Mouse (Mus musculus) cerebellum, adult 9-11 months (tissue): ENCODE data around the gene Vmn1r56.
"Not testable (repeated sequence)": the region's sequence is repeated elsewhere in the genome, so short reads cannot be mapped to it uniquely, and the experiment has no call there.

Source experiments
- DNase-seq: peaks from one replicate; pipeline ENCODE4 v3.0.0; 2022

Vmn1r56 gene

DNA sequence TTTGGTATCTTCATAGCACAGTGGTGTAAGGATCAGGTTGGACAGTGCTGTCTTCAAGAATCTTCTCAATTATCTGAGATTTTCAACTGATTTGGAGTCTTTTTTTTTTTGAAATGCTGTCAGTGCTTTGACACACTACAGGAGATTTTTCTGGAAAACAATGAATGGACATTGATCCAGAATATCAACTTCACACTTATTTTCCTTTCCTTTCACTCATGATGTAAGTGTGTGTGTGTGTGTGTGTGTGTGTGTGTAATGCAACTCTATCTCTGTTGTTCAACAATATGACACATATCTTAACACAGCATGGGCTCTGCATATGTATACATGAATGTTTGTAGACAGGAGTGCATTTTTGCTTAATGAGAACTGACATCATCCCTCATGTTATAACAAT lies at the start of gene Vmn1r56:
Gene Vmn1r56, minus strand, starts transcription at position 101 of the 400 bp plus-strand sequence.
- DNase-seq, result not testable (repeated sequence)

GRCm38 (mm10) chr7:5218193-5218592 lies 21.6 kb upstream of the Vmn1r56 start, which contains the start of gene Vmn1r57:
Gene Vmn1r57 (plus strand): TSS chr7:5218493.
- DNase-seq, result not testable (repeated sequence)

GRCm38 (mm10) chr7:5149570-5149969 lies 47.0 kb downstream of the Vmn1r56 start, which contains the start of gene Vmn1r55:
Gene Vmn1r55 (minus strand): TSS chr7:5149670.
- DNase-seq, result not testable (repeated sequence)
